Mouse (Mus musculus) ES-Bruce4 (cell line): ENCODE data around the gene Lrp1.

Experiments
- CTCF ChIP-seq: IDR thresholded peaks from one replicate; pipeline ENCODE4 v1.8.1; 2011; ENCODE audit warnings: low read depth, low read length
- EP300 ChIP-seq: IDR thresholded peaks from 2 replicates; pipeline ENCODE4 v1.6.1; 2011; ENCODE audit warnings: low read depth, low read length; ENCODE audit not compliant: insufficient read depth
- POLR2A ChIP-seq: IDR thresholded peaks from one replicate; pipeline ENCODE4 v1.8.1; 2011; ENCODE audit warnings: low read length; ENCODE audit not compliant: insufficient read depth

DNA sequence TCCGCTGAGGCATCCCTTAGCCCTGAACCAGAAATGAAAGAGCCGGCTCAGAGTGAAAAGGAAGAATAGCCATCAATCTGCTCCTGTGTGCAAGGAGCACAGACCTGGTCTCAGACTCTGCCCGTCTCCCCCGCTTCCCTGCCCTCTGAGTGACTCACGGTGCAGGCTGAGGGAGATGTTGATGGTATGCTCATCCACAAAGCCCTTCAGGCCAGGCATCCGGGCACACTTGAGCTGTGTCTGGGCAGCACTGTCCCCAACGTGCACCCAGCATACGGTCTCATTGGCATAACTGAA is 15.7 kb downstream of the Lrp1 start:
- TF ChIP-seq CTCF (no peak), EP300 (no peak), POLR2A (no peak)
